Mouse (Mus musculus) neural tube, embryonic 10.5 days (tissue): ENCODE measurements at regions not wholly inside any gene's neighbourhood (a gene's known extent, or its start where the extent isn't known, plus 50 kb on each side); places are given as distances from the start of the nearest gene placed in this dataset.

ENCODE experiments used
- DNase-seq: peaks from one replicate; pipeline ENCODE4 v3.0.0-alpha.2; 2017; ENCODE audit warnings: low spot score; ENCODE audit errors: extremely low spot score

DNA sequence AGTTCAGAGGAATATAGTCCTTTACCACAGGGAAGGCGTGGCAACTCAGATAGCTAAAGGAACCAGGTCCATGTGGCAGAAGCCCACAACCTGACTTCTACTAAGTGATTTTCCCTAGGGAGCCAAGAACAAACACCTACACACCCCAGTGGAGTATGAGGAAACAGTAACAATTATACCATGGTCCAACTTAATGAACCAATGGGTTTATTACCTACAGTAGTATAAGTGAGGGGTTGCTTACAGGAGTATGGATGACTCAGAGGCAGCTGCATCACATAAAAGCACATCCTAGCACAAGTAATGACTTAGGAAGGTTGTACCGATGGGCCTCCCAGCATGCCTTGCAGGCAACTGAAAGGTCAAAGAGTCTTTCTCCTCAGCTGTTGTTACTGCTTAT, 98.7 kb upstream of the Cul1 start:
- no peak for DNase-seq

DNA sequence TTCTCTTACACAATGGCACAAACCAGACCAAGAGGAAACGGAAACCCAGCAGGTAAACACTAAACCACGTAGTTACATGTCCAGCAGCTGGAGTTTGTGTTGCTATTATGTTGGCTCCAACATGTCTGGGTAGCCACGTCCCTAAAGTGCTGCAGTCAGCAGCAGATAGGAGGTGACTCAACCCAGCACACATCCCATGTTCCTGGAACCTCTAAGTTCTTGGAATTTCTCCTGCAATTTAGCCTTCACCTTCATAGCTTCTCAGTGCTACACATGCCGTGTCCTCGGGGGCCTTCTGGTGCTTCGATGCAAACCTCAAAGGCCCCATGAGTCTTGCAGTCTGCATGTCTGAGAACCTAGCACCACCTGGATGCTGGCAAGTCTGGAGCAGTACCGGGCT, 97.7 kb upstream of the Cul1 start:
- DNase-seq, result no peak

DNA sequence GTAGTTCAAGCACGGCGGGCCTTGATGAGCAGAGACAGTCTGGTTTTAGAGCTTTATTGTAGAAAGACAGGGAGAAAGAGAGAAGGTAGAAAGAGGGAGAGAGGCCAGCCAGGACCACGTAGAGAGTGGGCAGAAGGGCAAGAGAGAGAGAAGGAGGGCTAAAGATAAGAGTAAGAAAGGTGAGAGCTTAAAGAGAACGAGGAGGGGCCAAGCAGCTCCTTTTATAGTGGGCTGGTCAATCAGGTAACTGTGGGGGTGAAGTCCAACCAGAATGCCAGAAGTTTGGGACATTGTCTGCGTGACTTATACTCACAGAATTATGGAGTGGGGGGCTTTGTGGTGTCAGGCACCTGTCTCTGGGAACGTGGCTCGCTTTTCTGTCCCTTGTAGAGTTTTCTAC, 96.7 kb upstream of the Cul1 start:
- no peak for DNase-seq

DNA sequence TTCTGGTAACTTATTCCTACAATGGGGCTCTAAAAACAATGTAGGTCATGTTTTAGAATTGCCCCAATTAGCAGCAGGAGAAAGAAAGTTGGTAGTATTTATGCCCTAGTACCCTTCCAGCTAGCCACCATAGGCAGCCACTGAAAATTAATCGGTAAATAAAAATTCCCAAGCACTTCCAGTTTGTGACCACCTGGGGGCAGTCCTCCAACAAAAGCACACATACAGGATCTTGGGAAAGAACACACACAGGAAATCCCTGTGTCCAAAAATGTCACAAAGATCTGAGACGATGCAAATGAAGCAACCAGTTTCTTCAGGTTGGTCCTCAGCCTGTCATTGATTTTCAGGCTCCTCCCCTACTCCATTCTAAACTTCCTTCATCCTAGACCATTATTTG, 94.5 kb upstream of the Cul1 start:
- DNase-seq, result peak; percentile 37

DNA sequence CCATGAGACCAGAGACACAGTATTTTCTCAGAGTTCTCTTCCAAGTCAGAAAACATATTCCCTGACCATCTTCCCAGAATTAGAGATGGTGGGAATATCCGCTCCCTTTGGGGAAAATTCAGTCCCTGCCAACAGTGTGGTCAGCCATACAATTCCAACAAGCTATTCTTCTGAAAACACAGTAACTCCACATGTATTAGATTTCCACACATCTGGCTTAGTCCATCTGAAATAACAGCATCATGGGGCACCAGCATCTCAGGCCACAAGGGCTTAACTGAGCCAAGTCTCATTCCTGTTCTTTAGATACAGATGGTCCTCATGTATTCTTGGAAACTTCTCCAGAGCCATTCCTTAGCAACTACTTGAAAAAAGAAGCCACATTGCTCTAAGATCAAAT, 89.2 kb upstream of the Cul1 start:
- DNase-seq, result no peak

DNA sequence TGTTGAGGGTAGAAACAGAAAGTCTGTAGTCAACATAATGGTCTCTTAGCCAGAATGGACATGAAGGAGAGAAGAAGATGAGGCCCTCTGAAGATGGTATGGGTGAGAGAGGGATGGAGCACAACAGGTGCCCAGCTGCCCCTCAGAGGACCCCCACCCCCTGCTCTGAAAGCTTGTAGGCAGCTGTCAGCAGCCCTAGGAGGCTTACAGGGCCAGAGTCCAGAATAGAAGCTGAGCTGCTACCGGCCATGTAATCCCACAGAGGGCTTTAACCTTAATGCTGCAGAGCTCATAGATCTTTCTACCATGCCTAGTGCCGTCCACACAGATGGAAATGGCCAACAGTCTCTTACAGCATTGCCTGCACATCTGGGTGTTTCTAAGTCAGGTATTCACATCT, 88.6 kb upstream of the Cul1 start:
- DNase-seq, result no peak

DNA sequence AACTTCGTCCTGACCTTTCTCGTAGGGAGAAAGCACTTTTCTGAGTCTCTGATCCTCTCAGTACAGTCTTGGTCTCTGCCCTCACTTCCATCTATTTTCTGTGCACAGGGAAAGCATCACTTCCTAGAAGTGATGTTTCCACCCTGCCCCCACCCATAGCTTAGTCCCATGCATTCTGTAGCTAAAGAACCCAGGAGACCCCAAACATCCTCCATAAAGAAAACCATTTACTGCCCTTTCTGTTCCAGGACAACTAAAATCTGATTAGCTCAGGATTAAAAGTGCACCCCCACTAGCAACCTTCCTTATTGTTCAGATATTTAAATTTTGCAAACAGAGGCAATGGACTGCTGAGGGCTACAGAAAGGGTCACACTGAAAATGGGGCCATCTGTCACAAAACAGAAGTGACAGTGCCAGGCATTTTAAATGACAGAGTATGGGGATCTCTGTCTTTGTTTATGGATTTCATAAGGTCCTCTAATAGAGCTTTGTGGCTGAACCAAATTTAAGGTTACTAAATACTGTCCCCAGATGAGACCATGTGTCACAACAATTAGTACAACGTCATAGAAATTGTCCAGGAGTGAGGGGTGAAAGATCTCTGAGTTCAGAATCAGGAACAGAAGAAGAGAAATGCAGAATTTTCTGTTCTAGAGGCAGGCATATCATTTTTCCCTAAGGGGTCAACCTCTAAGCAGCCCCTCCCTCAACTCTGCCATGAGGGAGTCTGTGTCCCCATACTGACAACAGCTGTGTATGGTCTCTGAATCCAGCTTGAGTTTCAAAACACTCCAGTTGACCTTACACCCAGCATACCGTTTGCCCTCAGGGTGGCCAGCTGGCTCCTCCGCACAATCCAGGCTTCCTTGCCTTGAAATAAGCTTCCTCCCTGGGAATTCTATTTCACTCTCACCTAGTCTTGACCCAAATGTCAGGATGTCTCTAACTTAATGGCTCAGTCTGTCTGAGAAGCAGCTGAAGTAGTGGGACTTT, 87.2 kb upstream of the Cul1 start:
- peak; percentile 29 for DNase-seq

DNA sequence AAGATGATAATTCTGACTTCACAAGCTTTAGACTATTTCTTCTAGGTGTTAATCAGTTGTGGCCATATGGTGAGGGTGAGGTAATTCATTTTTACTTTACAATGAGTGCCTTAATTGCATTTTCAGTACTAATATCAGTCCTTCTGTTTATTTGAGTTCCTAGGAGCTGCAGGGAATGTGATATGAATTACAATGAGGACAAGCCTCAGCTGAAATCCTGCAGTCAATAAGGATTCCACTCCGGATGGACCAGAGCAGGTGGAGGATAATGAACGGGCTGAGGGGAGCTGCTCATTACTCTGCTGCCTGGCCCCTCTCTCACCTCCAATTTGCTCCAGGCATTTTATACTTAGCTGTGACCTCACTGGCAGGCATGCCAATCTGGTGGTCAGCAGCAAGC, 85.7 kb upstream of the Cul1 start:
- no peak for DNase-seq

DNA sequence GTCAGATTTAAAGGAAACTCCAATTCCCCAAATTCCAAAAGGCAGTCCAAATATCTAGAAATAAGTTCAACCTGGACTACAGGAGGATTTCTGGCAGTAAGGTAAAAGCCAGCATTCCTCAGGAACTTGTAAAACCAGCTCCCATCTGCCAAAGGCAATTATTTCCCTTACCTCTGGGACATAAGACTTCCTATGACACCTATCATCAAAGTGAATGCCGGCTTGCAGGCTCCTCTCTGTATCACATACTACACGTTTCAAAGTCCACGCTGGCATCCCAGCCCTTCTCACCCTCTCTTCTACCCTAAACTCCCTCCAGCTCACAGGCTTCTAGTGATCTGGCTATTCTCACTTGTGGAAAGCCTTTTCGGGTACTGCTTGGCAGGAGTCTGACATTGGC, 77.5 kb upstream of the Cul1 start:
- no peak for DNase-seq

DNA sequence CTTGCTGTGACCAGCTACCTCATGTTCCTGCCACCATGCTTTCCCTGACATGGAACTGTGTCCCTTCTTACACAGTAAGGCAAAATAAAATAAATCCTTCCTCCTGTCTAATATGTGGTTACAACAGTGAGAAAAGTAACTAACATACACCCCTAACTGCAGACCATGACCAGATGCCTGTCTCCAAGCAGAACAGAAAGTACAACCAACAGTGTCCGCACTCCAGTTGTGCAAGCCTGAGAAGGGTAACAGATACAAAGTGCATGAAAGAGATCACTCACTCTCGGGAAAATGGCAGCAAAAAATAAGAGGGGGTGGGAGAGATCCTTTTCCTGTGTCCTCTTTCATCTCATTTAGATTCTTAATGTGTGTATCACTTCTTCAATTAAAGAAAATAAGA, 71.7 kb upstream of the Cul1 start:
- no peak for DNase-seq

DNA sequence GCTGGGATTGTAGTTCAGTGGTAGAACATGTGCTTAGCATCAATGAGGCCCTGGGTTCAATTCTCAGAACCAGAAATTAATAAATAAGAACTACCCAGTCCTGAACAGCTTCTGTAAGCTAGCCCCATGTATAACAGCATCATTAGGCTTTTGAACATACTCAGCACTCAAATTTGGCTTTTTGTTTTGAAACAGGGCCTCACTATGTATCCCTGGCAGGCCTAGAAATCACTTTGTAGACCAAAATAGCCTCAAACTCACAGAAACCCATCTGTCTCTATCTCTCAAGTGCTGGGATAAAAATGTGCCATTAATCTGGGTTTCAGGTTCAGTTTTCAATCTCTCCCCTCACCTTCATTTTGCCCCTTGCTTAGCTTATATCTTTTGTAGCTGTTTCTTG, 66.6 kb upstream of the Cul1 start:
- DNase-seq, result no peak

DNA sequence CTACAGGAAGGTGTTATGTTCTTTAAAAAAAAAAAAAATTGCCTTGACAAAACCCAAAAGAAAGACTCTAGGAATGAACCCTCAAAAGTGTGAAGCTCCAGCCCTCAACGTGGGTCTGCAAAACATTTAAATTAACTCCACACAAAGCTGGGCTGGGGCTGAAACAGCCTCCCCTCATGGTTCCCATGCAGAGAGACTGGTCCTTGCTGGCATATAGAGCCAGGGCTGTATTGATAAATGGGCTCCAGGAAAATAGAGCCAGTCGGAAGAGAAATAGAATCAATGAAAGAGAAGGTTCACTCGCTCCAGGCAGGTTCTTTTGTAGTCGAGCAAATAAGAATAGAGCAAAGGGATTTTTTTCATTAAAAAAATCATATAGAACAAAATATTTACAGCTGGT, 63.3 kb upstream of the Cul1 start:
- DNase-seq, result no peak

DNA sequence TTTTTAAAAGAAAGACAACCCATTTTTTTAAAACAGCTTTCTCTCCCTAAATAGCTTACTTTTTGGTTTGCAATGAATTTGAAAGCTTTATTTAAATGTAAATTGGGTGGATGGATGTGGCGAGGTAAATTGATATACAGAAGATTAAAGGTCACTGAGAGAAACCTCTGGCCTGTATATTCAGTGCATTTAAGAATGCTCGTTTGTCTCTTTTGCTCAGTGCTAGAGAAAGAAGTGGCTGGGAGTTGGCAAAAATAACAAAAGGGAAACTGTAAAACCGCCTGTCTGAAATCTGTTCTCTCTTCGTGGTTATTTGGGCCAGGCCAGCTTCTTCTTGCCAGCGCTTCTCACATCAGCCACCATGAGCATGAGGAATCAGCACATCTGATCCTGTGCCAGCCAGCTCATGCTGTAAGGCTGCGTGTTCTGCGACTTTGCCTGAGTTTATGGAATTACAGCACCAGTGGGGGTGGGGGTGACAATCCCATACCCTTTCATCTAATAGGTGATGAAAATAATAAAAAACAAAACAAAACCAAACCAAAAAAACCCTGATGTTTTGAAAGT, 62.7 kb upstream of the Cul1 start:
- no peak for DNase-seq

DNA sequence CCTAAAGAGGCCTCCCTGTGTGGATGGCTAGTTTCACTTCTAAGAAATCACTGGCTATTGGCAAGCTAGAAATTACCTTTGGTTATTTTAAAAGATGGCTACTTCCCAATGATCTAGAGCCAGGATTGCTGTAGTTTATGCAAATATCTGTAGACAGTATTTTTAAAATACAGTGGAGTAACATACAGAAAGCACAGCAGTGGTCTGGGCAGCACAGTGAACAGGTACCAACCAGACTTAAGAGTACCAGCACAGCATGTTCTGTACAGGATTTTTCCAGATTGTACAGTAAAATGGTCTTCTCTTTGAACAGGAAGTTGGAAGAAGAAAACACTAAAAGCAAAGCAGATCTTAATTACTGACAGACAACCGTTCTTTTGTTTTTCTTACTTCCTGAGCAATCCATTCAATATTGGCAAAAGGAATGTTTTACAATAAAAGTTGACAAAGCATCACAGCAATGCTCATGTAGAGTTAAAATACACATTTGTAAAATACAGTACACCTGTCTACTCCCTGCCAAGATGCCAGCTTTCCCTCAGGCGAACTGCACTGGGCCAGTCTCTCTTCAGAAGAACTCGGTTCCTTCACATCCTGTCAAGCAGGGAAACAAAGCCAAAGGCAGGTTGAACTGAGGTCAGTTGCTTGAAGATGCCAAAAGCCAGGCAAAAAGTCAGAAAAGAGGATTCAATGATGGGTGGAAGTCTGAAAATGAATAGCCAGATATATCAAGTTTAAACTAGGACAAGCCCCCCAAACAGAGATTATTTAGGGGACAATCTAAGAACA, 62.0 kb upstream of the Cul1 start:
- DNase-seq, result no peak

DNA sequence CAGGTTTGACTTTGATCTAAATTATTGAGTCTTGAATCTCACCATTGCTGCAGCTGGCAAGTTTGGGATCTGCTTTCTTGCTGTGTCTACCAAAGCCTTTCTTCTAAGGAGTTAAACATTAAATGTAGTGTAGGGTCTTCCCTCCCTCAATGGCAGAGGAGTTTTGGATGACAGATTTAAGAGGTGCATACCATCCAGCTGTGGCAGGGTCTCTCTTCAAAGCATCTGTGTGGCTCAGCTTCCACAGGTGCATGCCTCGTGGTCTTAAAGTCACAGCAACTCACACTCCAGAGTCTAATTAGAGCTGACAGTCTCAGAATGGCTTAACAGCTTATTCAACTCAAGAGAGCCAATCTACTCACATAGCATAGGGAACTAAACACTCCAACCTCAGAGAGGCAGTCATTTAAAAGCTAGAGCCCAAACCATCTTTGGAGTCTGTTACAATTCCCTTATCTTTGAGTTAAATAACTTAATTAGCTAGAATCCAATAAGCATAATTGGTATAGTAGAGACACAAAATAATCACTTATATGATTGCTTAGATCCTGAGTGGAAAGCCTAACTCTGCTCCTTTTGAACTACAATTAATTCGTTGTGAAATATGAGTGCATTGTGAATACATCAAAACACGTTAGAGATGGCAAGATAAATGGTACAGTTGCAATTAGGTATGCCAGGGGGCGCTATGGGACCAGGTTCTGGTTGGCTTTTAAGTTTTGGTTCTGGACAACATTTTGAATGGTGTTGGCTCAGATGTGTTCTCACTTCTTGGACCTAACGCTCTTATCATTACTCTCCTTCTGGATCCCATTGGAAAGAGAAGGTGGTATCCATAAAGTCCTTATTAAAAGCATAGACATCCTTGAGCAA, 57.5 kb upstream of the Cul1 start:
- no peak for DNase-seq
